Mouse (Mus musculus) heart, adult 2 months (tissue): ENCODE data around the gene Cpe.

Experiments used
- CTCF ChIP-seq: fragments of 200-600 bp; IDR thresholded peaks from 2 replicates; pipeline ENCODE4 v1.8.1; 2022; ENCODE audit warnings: antibody characterized with exemption, mild to moderate bottlenecking, moderate library complexity
- EP300 ChIP-seq: fragments of 200-500 bp; IDR thresholded peaks from 2 replicates; pipeline ENCODE4 v1.6.1; 2011; ENCODE audit warnings: low read depth, low read length, control low read depth; ENCODE audit not compliant: insufficient read depth
- POLR2A ChIP-seq: fragments of 200-500 bp; IDR thresholded peaks from 2 replicates; pipeline ENCODE4 v1.6.1; 2011; ENCODE audit warnings: mild to moderate bottlenecking, low read depth, low read length, control low read depth; ENCODE audit not compliant: insufficient read depth

DNA sequence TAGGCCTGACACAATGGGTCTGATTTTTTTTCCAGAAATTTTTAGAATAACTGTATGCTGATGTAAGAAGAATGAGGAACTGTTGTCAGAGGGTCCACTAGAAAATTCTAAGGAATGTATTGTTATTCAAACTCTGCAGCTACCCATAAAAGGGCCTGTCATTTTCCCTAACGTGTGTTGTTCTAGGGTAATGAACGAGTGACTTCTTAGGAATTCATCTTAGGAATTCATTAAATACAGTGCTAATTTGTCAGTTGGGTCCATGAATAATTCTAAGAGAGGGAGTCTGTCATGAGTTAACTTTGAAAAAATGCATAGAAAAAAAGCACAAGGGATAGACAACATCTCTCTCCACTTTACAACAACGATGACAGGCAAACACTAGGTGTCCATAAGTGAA, 110.0 kb downstream of the Cpe start:
- TF ChIP-seq CTCF (no peak), EP300 (no peak), POLR2A (no peak)
